Mouse (Mus musculus) stomach, embryonic 14.5 days (tissue): ENCODE data around the gene Zfp174. TPM values are rescaled to one million over a fixed set of nuclear protein-coding genes. Genes with fewer than 3 reads are reported as not detected.
"Not testable (repeated sequence)": the region's sequence is repeated elsewhere in the genome, so short reads cannot be mapped to it uniquely, and the experiment has no call there.

Experiments used
- ATAC-seq: fragments of 200-750 bp; cut with Nextera tagmentation; 2 replicates; pipeline ENCODE4 v1.8.0; 2017; ENCODE audit warnings: low read depth, moderate TSS enrichment; ENCODE audit not compliant: insufficient number of reproducible peaks, insufficient read depth, low FRiP score
- H3K27ac ChIP-seq: fragments of 300-500 bp; sonication (generic); 2 replicates; pipeline ENCODE4 v1.5.1; 2014; ENCODE audit warnings: mild to moderate bottlenecking, low read length, moderate library complexity, mixed read lengths
- H3K27me3 ChIP-seq: fragments of 300-500 bp; sonication (generic); 2 replicates; pipeline ENCODE4 v1.6.1; 2014; ENCODE audit warnings: low read length, control low read depth, mixed read lengths; ENCODE audit not compliant: control insufficient read depth, insufficient read depth
- H3K36me3 ChIP-seq: fragments of 300-500 bp; sonication (generic); 2 replicates; pipeline ENCODE4 v1.6.1; 2014; ENCODE audit warnings: mild to moderate bottlenecking, control low read depth, low read length, moderate library complexity, mixed read lengths; ENCODE audit not compliant: control insufficient read depth, insufficient read depth
- H3K4me1 ChIP-seq: fragments of 300-500 bp; sonication (generic); 2 replicates; pipeline ENCODE4 v1.6.1; 2014; ENCODE audit warnings: low read length, control low read depth, mixed read lengths; ENCODE audit not compliant: control insufficient read depth, insufficient read depth
- H3K4me2 ChIP-seq: fragments of 300-500 bp; sonication (generic); replicated peaks from 2 replicates; pipeline ENCODE4 v1.6.1; 2014; ENCODE audit warnings: low read depth, low read length, control low read depth
- H3K4me3 ChIP-seq: fragments of 300-500 bp; sonication (generic); 2 replicates; pipeline ENCODE4 v1.5.1; 2014; ENCODE audit warnings: low read depth, low read length, control low read depth
- H3K9ac ChIP-seq: fragments of 300-500 bp; sonication (generic); replicated peaks from 2 replicates; pipeline ENCODE4 v1.6.1; 2014; ENCODE audit warnings: low read depth, mild to moderate bottlenecking, control low read depth, low read length, moderate library complexity, mixed read lengths
- H3K9me3 ChIP-seq: fragments of 300-500 bp; sonication (generic); 2 replicates; pipeline ENCODE4 v1.6.1; 2016; ENCODE audit warnings: low read depth, low read length, control low read depth; ENCODE audit not compliant: control insufficient read depth
- WGBS: fragments of 180-500 bp; shearing (Covaris S2); extraction: QIAGEN DNeasy Blood & Tissue Kit; methylation state at CpG from one replicate; pipeline ENCODE4 v1.1.7; 2014; 5-methylcytosine and 5-hydroxymethylcytosine counted together
- polyA plus RNA-seq: library from polyadenylated mRNA; unstranded; fragments of >200 nt; fragmentation: Nextera tagmentation; extraction: Ambion mirVana; gene quantifications from 2 replicates; pipeline ENCODE4 v1.2.1, GENCODE M21; 2014

The Zfp174 gene
- polyA plus RNA-seq, 1 experiment from 2014 or later, result 1.7 TPM

GRCm38 (mm10) chr16:3839157-3839885, 7.7 kb upstream of the Zfp174 start:
- WGBS, result 57% methylated on average over 17 of the region's 17 CpGs
- no peaks in the 10 kb centered on the region for H3K36me3 ChIP-seq
- H3K27me3 ChIP-seq, result no peaks in the 10 kb centered on the region
- H3K4me3 ChIP-seq, result no peak overlapping the region
- no peak overlapping the region for H3K4me2 ChIP-seq
- ATAC-seq, result no peak
- no peak overlapping the region for H3K9ac ChIP-seq
- no peaks in the 10 kb centered on the region for H3K9me3 ChIP-seq
- H3K4me1 ChIP-seq, result no peaks in the 10 kb centered on the region
- H3K27ac ChIP-seq, result no peak overlapping the region

- H3K4me2 ChIP-seq, result no peak overlapping the region
- no peak overlapping the region for H3K9ac ChIP-seq
- no peaks in the 10 kb centered on the region for H3K36me3 ChIP-seq
- H3K27ac ChIP-seq, result no peak overlapping the region
- H3K4me1 ChIP-seq, result no peaks in the 10 kb centered on the region
- H3K27me3 ChIP-seq, result no peaks in the 10 kb centered on the region
- H3K4me3 ChIP-seq, result no peak overlapping the region
- ATAC-seq, result no peak
- H3K9me3 ChIP-seq, result no peaks in the 10 kb centered on the region
- WGBS, result 33% methylated on average over 4 of the region's 4 CpGs
Measured at GRCm38 (mm10) chr16:3842989-3843388, 4.1 kb upstream of the Zfp174 start.

- no peak overlapping the region for H3K4me3 ChIP-seq
- H3K4me2 ChIP-seq, result no peak overlapping the region
- no peaks in the 10 kb centered on the region for H3K36me3 ChIP-seq
- ATAC-seq, result no peak
- H3K27ac ChIP-seq, result no peak overlapping the region
- H3K27me3 ChIP-seq, result no peaks in the 10 kb centered on the region
- no peak overlapping the region for H3K9ac ChIP-seq
- 54% methylated on average over 1 of the region's 1 CpGs for WGBS
- H3K4me1 ChIP-seq, result no peaks in the 10 kb centered on the region
- no peaks in the 10 kb centered on the region for H3K9me3 ChIP-seq
Measured at GRCm38 (mm10) chr16:3843796-3844195, 3.3 kb upstream of the Zfp174 start.

- WGBS, result 70% methylated on average over 4 of the region's 4 CpGs
- H3K4me2 ChIP-seq, result peak overlapping the region; percentile 75
- no peaks in the 10 kb centered on the region for H3K27me3 ChIP-seq
- H3K9ac ChIP-seq, result 0 out of 2 replicates have a peak overlapping the region, but pooled peaks have one; percentile 57
- H3K27ac ChIP-seq, result no peak overlapping the region
- peak overlapping the region; percentile 59 for H3K4me3 ChIP-seq
- H3K36me3 ChIP-seq, result no peaks in the 10 kb centered on the region
- no peaks in the 10 kb centered on the region for H3K9me3 ChIP-seq
- no peak for ATAC-seq
- no peaks in the 10 kb centered on the region for H3K4me1 ChIP-seq
Measured at GRCm38 (mm10) chr16:3847871-3848270, 803 bp downstream of the Zfp174 start.

GRCm38 (mm10) chr16:3848416-3848815, 1.3 kb downstream of the Zfp174 start:
- Histone ChIP-seq H3K27ac (no peak overlapping the region), H3K27me3 (no peaks in the 10 kb centered on the region), H3K9ac (no peak overlapping the region), H3K4me1 (no peaks in the 10 kb centered on the region), H3K9me3 (no peaks in the 10 kb centered on the region), H3K4me2 (no peak overlapping the region), H3K36me3 (no peaks in the 10 kb centered on the region), H3K4me3 (no peak overlapping the region)
- 70% methylated on average over 3 of the region's 3 CpGs for WGBS
- ATAC-seq, result no peak

GRCm38 (mm10) chr16:3851301-3851700, 4.2 kb downstream of the Zfp174 start:
- WGBS, result 76% methylated on average over 13 of the region's 13 CpGs
- H3K36me3 ChIP-seq, H3K4me2 ChIP-seq, H3K9me3 ChIP-seq, ATAC-seq, H3K27me3 ChIP-seq, H3K27ac ChIP-seq, H3K9ac ChIP-seq, H3K4me3 ChIP-seq, H3K4me1 ChIP-seq: not testable (repeated sequence)

- Histone ChIP-seq H3K4me3 (no peak overlapping the region), H3K36me3 (no peaks in the 10 kb centered on the region), H3K27ac (no peak overlapping the region), H3K4me2 (no peak overlapping the region), H3K9me3 (no peaks in the 10 kb centered on the region), H3K27me3 (no peaks in the 10 kb centered on the region), H3K4me1 (no peaks in the 10 kb centered on the region), H3K9ac (no peak overlapping the region)
- ATAC-seq, result no peak
- WGBS, result 22% methylated on average over 12 of the region's 12 CpGs
Measured at GRCm38 (mm10) chr16:3852586-3852985, 5.5 kb downstream of the Zfp174 start.

- H3K27ac ChIP-seq, result no peak overlapping the region
- 75% methylated on average over 11 of the region's 11 CpGs for WGBS
- no peak overlapping the region for H3K4me3 ChIP-seq
Measured at GRCm38 (mm10) chr16:3854437-3855182, 7.5 kb downstream of the Zfp174 start.

More at GRCm38 (mm10) chr16:3854437-3855182, 7.5 kb downstream of the Zfp174 start:
- Histone ChIP-seq H3K4me1 (no peaks in the 10 kb centered on the region), H3K36me3 (no peaks in the 10 kb centered on the region), H3K4me2 (no peak overlapping the region), H3K9me3 (no peaks in the 10 kb centered on the region), H3K9ac (no peak overlapping the region), H3K27me3 (no peaks in the 10 kb centered on the region)
- ATAC-seq, result no peak
